Mouse (Mus musculus) embryonic facial prominence, embryonic 11.5 days (tissue): ENCODE data around the gene Pfkm. TPM values are rescaled to one million over a fixed set of nuclear protein-coding genes. Genes with fewer than 3 reads are reported as not detected.

Experiments used
- ATAC-seq: fragments of 200-750 bp; cut with Nextera tagmentation; replicated peaks from 2 replicates; pipeline ENCODE4 v1.8.0; 2017; ENCODE audit warnings: low read depth; ENCODE audit not compliant: insufficient number of reproducible peaks, low FRiP score, low TSS enrichment
- DNase-seq: peaks from one replicate; pipeline ENCODE4 v3.0.0-alpha.2; 2015; ENCODE audit warnings: low spot score
- H3K27ac ChIP-seq: fragments of 300-500 bp; sonication (generic); replicated peaks from 2 replicates; pipeline ENCODE4 v1.5.1; 2014; ENCODE audit warnings: mild to moderate bottlenecking, low read depth, low read length, control low read depth
- H3K27me3 ChIP-seq: fragments of 300-500 bp; sonication (generic); 2 replicates; pipeline ENCODE4 v1.6.1; 2014; ENCODE audit warnings: mild to moderate bottlenecking, low read length, moderate library complexity, mixed read lengths; ENCODE audit not compliant: control insufficient read depth, insufficient read depth
- H3K36me3 ChIP-seq: fragments of 300-500 bp; sonication (generic); replicated peaks from 2 replicates; pipeline ENCODE4 v1.6.1; 2014; ENCODE audit warnings: low read depth, mild to moderate bottlenecking, low read length, moderate library complexity, mixed read lengths; ENCODE audit not compliant: control insufficient read depth, insufficient read depth
- H3K4me1 ChIP-seq: fragments of 300-500 bp; sonication (generic); 2 replicates; pipeline ENCODE4 v1.6.1; 2014; ENCODE audit warnings: low read length, mixed read lengths; ENCODE audit not compliant: control insufficient read depth, insufficient read depth
- H3K4me2 ChIP-seq: fragments of 300-500 bp; sonication (generic); 2 replicates; pipeline ENCODE4 v1.6.1; 2014; ENCODE audit warnings: low read depth, mild to moderate bottlenecking, control low read depth, low read length, moderate library complexity
- H3K4me3 ChIP-seq: fragments of 300-500 bp; sonication (generic); 2 replicates; pipeline ENCODE4 v1.5.1; 2014; ENCODE audit warnings: low read depth, low read length, control low read depth
- H3K9ac ChIP-seq: fragments of 300-500 bp; sonication (generic); replicated peaks from 2 replicates; pipeline ENCODE4 v1.6.1; 2014; ENCODE audit warnings: mild to moderate bottlenecking, control low read depth, low read length
- H3K9me3 ChIP-seq: fragments of 300-500 bp; sonication (generic); replicated peaks from 2 replicates; pipeline ENCODE4 v1.6.1; 2016; ENCODE audit warnings: mild to moderate bottlenecking, low read length, inconsistent platforms, mixed read lengths; ENCODE audit not compliant: control insufficient read depth
- WGBS: fragments of 180-500 bp; shearing (Covaris S2); extraction: QIAGEN DNeasy Blood & Tissue Kit; methylation state at CpG from one replicate; pipeline ENCODE4 v1.1.7; 2014; 5-methylcytosine and 5-hydroxymethylcytosine counted together
- polyA plus RNA-seq: library from polyadenylated mRNA; unstranded; fragments of >200 nt; fragmentation: Nextera tagmentation; extraction: Ambion mirVana; gene quantifications from 2 replicates; pipeline ENCODE4 v1.2.1, GENCODE M21; 2014

The Pfkm gene
- polyA plus RNA-seq, 1 experiment from 2014 or later, result 37.4 TPM

DNA sequence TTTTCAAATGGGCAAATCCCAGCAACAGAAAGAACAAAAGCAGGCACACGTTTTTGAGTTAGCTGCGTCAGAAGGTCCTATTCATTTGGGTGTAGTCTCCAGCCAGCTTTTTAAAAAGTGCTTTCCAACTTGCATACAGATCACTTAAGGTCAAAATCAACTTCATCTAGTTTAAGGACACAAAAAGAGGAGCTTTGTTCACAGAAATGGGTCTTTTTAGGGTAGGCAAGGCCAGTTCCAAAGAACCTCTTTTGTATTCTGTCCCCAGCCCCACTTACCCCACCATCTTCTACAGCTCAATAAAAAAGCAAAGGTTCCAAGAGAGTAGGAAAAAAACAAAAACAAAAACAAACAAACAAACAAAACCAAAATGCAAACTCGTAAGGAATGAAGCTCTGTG, 42.3 kb downstream of the Pfkm start:
- Histone ChIP-seq H3K4me1 (no peaks in the 10 kb centered on the region), H3K9me3 (no peaks in the 10 kb centered on the region), H3K4me2 (no peak overlapping the region), H3K27me3 (no peaks in the 10 kb centered on the region), H3K9ac (no peak overlapping the region), H3K27ac (no peak overlapping the region), H3K36me3 (peaks cover 7% of the 10 kb centered on the region), H3K4me3 (no peak overlapping the region)
- 79% methylated on average over 3 of the region's 3 CpGs for WGBS
- DNase-seq (no peak), ATAC-seq (no peak)

- Histone ChIP-seq H3K9ac (no peak overlapping the region), H3K9me3 (no peaks in the 10 kb centered on the region), H3K36me3 (peaks cover 7% of the 10 kb centered on the region), H3K27me3 (no peaks in the 10 kb centered on the region), H3K27ac (no peak overlapping the region), H3K4me2 (no peak overlapping the region), H3K4me3 (no peak overlapping the region), H3K4me1 (no peaks in the 10 kb centered on the region)
- no peak for DNase-seq
- no peak for ATAC-seq
- WGBS, result 93% methylated on average over 13 of the region's 13 CpGs
Measured at GRCm38 (mm10) chr15:98135671-98136070, 43.3 kb downstream of the Pfkm start.

- Histone ChIP-seq H3K27me3 (no peaks in the 10 kb centered on the region), H3K4me3 (no peak overlapping the region), H3K36me3 (peaks cover 4% of the 10 kb centered on the region), H3K4me2 (no peak overlapping the region), H3K4me1 (no peaks in the 10 kb centered on the region), H3K9me3 (no peaks in the 10 kb centered on the region), H3K27ac (no peak overlapping the region), H3K9ac (no peak overlapping the region)
- no peak for ATAC-seq
- no peak for DNase-seq
- 92% methylated on average over 9 of the region's 9 CpGs for WGBS
Measured at GRCm38 (mm10) chr15:98136871-98137270, 44.5 kb downstream of the Pfkm start.

- ATAC-seq, result no peak
- Histone ChIP-seq H3K4me3 (no peak overlapping the region), H3K27me3 (no peaks in the 10 kb centered on the region), H3K27ac (no peak overlapping the region), H3K9ac (no peak overlapping the region), H3K9me3 (no peaks in the 10 kb centered on the region), H3K36me3 (peaks cover 4% of the 10 kb centered on the region), H3K4me1 (no peaks in the 10 kb centered on the region), H3K4me2 (no peak overlapping the region)
- 87% methylated on average over 7 of the region's 7 CpGs for WGBS
- DNase-seq, result no peak
Measured at GRCm38 (mm10) chr15:98139763-98140162, 47.4 kb downstream of the Pfkm start.

GRCm38 (mm10) chr15:98140809-98141208, 48.4 kb downstream of the Pfkm start:
- H3K36me3 ChIP-seq, result no peaks in the 10 kb centered on the region; the same call in none of the 2 replicates
- no peaks in the 10 kb centered on the region for H3K9me3 ChIP-seq
- DNase-seq (no peak), ATAC-seq (no peak)
- no peak overlapping the region for H3K4me2 ChIP-seq
- H3K9ac ChIP-seq, result no peak overlapping the region
- no peaks in the 10 kb centered on the region for H3K27me3 ChIP-seq
- no peaks in the 10 kb centered on the region for H3K4me1 ChIP-seq
- no peak overlapping the region for H3K4me3 ChIP-seq
- WGBS, result 78% methylated on average over 5 of the region's 5 CpGs
- no peak overlapping the region for H3K27ac ChIP-seq

- WGBS, result 74% methylated on average over 10 of the region's 10 CpGs
- ATAC-seq, result no peak
- no peak for DNase-seq
- no peak overlapping the region for H3K27ac ChIP-seq
- no peaks in the 10 kb centered on the region; the same call in none of the 2 replicates for H3K36me3 ChIP-seq
- no peak overlapping the region for H3K9ac ChIP-seq
- H3K9me3 ChIP-seq, result no peaks in the 10 kb centered on the region
- no peaks in the 10 kb centered on the region for H3K27me3 ChIP-seq
- H3K4me1 ChIP-seq, result no peaks in the 10 kb centered on the region
- no peak overlapping the region for H3K4me2 ChIP-seq
- no peak overlapping the region for H3K4me3 ChIP-seq
Measured at GRCm38 (mm10) chr15:98142515-98142914, 50.1 kb downstream of the Pfkm start.

DNA sequence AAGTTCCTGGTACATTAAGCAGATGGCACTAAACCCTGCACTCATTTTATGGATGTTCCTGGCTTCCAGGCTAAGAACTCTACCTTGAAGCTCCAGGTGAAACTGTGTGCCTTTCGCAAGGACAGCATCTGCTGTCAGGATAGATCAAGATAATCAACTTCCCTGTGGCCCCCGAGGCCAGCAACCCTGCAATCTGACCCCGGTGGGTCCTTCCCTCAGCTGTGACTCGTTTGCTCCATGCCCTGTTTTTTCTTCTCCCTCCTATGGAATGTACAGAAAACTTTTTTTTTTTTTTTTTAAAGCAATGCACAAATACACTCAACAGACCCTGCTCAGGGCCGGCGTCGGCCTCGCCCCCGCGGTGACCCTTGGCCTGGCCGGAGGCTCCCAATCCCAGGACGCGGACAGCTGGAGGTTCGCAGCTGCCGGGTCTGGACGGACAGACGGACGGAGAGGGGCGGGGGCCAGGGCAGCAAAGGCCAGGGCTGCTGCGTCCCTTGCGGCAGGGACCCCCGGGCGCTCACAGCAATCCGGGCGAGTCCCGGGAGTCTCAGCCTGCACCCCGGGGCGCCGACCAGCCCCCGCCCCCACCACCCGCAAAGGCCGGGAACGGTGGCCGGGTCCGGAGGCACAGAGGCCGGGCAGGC, 52.6 kb downstream of the Pfkm start:
- Histone ChIP-seq H3K36me3 (no peaks in the 10 kb centered on the region; the same call in none of the 2 replicates), H3K27ac (peak overlapping the region; percentile 75), H3K4me3 (peak overlapping the region; percentile 96), H3K4me2 (peak overlapping the region; percentile 95), H3K9me3 (no peaks in the 10 kb centered on the region), H3K27me3 (no peaks in the 10 kb centered on the region), H3K9ac (peak overlapping the region; percentile 88), H3K4me1 (no peaks in the 10 kb centered on the region)
- DNase-seq (peak; percentile 28), ATAC-seq (peak; percentile 29; the same call in 1 of the 2 replicates)
- WGBS, result under 1% methylated on average over 36 of the region's 36 CpGs

DNA sequence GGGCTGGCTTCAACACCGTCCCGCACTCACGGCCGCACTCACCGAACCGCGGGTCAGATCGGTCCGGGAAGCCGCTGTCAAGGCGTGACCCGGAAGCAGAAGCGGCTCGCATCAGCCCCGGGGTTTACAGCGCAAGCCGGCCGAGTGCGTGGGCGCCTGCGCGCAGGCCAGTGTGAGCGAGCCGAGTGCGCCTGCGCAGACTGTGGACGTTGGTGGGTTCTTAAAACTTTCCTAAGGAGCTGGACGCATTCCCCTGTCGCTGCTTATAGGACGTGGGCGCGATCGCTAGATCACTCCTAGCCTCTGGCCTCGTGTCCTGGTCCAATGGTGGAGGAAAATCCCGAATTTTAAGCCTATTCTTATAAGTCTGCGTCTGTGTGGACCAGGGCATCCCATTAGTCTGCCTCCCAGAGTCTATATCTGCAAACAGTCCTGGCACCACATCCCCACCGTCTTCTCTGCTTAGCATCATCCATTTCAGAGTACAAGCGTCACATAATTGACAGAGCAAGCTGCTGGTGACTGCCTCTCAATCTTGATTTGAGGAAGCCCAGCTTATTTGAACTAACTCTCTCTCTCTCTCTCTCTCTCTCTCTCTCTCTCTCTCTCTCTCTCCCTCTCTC, 53.3 kb downstream of the Pfkm start:
- H3K27ac ChIP-seq, result peak overlapping the region; percentile 75; the same call in 1 of the 2 replicates
- H3K4me2 ChIP-seq, result peak overlapping the region; percentile 95
- peak; percentile 96 for ATAC-seq
- H3K36me3 ChIP-seq, result no peaks in the 10 kb centered on the region; the same call in none of the 2 replicates
- peak; percentile 95 for DNase-seq
- H3K4me3 ChIP-seq, result peak overlapping the region; percentile 96
- H3K9me3 ChIP-seq, result no peaks in the 10 kb centered on the region
- no peaks in the 10 kb centered on the region for H3K27me3 ChIP-seq
- no peaks in the 10 kb centered on the region for H3K4me1 ChIP-seq
- 1% methylated on average over 38 of the region's 38 CpGs for WGBS
- peak overlapping the region; percentile 88 for H3K9ac ChIP-seq
